Mouse (Mus musculus): Measurements from ENCODE around the gene Clec3b.

- TF ChIP-seq CTCF (IDR thresholded peaks at IDR 0.05; ENCODE audit: low read depth, low read length), result no peak
- no peak for TF ChIP-seq POLR2A (IDR thresholded peaks at IDR 0.05; ENCODE audit: extremely low read depth, insufficient read depth, low read length)
These were observed 10.7 kb upstream of the Clec3b start for GRCm38 (mm10) chr9:123139887-123140614.
